Mouse (Mus musculus): ENCODE results near the gene Zbtb20.

Zbtb20 gene

DNA sequence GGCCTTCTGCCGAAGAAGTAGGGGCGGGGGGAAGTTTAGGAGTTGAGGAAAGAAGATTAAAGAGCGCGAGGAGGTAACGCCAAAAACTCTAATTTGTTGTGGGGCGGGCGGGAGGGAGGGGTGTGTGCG is at the start of gene Zbtb20:
Zbtb20 (plus strand) TSS at position 30 of the 129 bp plus-strand sequence.
- DNase-seq (ENCODE audit: low read depth, low spot score): no peak

DNA sequence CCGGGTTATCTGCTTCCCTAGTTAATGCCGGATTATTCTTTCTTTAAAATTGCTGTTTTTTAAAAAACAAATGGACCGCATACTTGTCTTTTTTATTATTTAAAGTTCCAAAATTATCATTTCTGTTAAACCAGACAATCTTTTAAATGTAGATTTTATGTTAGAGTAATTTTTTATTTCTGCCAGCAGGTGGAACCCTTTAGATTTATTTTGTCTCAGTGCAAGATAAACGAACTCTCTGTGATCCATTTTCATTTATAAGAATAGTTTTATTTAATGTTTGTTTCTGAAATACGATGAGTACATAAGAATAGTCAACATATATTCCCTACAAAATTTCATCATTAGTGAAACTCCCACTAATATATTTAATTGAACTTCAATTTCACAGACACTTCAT is 39.7 kb upstream of the Zbtb20 start:
- no peak for DNase-seq (ENCODE audit: low read depth, low spot score)

DNA sequence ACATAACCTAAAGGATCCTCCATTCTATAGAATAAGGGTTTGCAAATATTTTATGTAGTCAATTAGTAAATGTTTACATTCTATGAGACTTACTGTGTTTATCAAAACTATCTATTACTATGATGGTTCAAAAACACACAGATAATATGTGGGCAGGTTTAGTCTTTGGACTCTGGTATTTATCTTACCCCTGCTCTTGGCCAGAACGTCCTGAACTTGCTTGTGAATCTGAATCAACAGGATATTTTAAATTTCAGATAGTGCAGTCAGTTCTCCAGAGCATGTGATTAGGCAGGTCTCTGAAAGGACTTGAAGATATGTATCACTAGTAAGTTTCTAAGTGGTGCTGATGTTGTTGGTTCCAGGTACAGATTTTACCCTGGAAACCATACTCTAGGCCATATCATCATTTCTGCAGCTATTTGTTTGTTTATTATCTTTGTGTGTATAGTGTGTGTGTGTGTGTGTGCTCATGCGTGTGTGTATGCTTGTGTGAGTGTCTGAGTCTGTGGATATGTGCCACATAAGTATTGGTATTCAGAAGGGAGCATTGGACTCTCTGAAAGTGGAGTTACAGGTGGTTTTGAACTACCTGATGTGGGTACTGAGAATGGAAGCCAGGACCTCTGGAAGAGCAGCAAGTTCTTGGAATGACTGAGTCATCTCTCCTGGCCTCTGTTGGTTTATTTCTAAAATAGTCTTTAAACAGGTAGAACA is 39.1 kb upstream of the Zbtb20 start:
- DNase-seq (ENCODE audit: low read depth, low spot score): no peak

DNA sequence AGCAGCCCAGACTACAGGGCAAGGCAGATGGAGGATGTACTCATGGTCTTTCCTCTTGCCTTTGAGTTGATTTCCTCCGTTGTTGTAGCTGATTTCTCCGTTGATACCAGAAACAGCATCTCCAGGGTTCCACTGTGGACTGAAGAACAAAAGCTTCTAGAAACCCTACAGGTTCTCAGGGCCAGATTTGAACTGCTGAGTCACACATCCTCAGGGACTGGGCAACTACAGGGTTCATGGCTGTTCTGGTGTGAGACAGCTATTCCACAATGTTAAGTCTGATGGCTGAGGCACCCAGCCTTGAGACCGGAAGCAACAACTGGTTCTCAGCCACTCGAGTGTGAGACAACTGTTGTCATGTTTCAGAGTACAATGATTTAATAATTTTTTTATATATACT is 37.5 kb upstream of the Zbtb20 start:
- no peak for DNase-seq (ENCODE audit: low read depth, low spot score)

DNA sequence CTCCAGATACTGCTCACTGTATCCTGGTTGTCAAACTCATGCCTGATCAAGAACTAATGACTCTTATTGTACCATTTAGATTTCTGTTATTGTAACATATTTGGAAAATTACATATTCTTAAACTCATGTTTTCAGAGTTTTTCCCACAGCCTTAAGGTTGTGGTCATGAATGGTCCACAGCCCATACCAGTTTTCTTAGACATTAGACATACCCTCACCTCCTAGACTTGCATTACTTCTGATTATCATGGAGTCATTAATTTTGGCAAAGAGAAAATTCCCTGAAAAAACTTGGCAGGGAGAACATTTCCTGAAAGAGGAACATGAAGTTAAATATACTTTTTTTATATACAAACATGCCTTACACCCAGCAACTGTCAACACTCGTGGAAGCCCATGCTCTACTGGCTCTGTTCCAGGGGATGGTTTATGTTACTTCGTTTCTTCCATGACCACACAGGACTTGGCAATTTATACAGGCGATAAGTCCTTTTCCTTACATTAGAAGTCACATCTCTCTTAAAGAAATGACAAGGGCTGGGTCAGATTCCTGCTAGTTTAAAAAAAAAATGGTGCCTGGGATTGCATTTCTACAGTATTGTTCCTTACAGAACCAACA is 18.0 kb upstream of the Zbtb20 start:
- no peak for DNase-seq (ENCODE audit: low read depth, low spot score)

DNA sequence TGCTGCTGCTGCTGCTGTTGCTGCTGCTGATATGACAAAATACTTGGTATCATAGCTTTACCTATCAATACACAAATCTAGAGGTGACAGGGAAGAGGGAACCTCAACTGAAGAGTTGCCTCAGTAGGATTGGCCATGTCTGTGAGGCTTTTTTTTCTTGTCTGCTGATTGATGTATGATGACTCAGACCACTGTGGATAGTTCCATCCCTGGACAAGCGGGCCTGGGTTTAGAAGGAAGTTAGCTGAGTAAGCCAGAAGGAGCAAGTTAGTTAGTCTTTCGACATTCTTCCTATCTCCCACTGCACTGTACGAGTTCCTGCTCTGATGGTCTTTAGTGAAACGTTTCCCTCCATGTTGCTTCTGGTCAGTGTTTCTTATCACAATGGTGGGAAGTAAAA is 16.4 kb upstream of the Zbtb20 start:
- DNase-seq (ENCODE audit: low read depth, low spot score): no peak

DNA sequence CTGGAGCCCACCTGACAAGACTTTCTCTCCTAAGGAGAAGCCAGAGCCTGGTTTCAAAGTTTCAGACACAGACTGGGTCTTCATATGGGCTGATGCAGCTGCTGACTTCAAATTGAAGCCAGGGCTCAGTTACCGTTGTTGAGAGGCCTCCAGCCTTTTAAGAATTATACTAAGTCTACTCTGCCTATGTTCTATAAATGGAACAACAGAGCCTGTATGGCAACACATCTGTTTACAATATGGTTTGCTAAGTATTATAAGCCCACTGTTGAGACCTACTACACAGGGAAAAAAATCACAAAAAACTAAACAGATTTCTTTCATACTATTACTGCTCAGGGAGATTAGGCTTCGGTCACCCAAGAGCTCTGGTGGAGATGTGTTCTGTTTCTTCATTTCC is 12.4 kb upstream of the Zbtb20 start:
- DNase-seq (ENCODE audit: low read depth, low spot score): no peak

DNA sequence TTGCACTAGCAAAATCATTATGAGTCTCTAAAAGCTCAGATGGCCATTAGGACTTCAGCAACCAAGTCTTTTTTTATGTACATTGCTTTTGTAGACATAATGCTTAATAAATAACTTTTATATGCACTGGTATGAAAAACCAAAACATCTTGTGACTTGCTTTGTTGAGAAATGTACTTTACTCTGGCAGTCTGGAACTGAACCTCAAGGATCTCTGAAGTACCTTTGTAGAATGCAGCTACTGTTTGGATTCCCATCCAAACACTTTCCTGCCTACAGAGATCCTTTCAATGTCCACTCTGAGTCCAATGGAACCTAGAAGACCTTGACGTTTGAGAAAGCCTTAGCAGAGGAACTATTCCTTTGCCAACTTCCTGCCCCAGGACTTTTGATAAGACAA is 9.6 kb upstream of the Zbtb20 start:
- no peak for DNase-seq (ENCODE audit: low read depth, low spot score)

DNA sequence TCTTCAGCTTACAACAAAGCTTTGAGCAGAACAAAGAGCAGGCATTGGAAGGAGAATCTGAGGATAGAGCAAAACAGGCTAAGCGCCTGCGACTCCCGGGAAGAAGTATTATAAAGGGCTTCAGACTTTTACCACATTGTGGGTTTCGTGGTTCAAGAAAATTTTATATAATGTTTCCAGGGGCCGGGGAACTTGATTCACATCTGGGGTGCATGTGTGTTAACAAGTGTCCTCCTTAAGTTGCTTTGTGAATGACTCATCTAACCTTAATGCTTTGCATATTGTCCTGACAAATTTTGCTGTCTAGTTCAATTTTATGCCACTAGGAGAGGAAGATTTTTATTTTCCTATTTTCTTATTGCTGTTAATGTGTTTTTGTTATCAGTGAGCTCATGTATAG is 3.6 kb upstream of the Zbtb20 start:
- DNase-seq (ENCODE audit: low read depth, low spot score): no peak

DNA sequence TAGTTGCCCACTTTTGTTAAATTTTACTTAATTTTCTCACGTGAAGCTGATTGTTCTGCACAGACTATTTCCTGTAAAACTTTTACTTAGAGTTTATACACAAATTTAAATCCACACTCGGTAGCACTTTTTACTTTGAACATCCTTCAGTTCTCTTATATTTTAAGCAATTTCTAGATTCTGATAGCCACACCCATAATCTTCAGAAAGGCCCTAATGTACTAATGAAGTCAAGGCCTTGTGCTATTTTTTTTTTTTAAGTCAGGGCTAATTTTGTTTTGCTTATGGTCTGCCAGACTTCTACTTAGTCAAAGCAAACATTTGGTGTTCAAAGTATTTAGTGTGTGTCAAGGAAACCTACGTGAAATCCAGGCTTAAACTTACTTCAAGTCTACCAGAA is 1.7 kb upstream of the Zbtb20 start:
- DNase-seq (ENCODE audit: low read depth, low spot score): no peak

DNA sequence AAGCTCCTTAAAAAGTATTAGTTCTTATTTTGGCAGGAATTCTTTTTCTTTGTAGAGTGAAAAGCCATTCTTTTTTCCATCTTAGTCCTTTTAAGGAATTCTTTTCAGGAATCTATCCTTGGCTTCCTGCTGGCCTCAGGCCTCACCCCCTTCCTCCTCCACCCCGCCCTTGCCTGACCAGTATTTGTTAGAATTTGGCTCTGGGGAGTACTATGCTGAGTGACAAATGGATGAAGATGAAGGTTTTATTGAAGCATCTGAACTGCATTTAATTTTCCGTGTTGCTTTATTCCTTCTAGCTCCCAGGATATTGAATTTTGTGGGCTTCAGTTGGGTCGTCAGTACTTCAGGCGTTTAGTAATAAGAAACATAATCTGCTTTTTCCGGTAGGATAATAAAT is 1.2 kb upstream of the Zbtb20 start:
- DNase-seq (ENCODE audit: low read depth, low spot score): peak; percentile 73

DNA sequence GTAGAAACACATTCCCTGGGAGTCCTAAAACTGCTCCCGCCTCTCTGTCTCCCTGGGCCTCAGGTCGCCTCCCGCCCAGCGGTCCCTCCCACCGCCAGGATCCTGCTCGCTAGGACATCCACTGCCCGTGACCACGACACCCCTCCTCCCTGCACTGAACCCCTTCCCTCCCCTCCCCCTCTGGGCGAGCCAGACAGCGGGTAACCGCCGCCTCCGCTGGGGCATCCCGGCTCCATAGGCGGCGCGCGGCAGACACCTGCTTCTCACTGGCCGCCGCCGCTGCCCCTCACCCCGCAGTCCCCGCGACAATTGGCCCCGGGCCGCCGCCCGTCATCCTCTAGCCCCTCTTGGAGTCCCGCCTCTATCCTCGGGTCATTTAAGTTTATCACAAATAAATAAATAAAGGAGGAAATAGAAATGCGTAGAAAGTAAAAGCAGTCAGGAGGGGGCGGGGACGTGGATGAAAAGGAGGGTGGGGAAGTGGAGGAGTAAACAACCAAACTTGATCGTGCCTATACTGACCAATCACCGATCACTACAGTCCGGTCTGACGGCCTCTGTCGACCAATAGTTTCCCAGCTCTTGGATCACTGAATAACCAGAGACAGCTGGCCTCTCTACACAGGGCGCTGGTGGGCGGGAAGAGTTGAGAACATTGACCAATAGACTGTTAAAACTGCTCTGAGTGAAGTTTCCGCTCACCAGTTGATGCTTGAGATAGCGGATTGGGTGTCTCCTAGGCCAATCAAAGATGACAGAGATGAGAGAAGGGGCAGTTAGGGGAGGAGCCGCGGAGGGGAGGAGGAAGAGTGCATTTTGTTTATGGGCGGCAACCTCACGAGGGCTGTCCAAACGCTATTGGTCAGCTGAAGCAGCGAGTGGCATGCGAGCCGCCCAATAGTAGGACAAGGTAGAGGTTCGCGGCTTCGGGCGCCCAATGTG is 500 bp upstream of the Zbtb20 start:
- DNase-seq (ENCODE audit: low read depth, low spot score): peak; percentile 99

DNA sequence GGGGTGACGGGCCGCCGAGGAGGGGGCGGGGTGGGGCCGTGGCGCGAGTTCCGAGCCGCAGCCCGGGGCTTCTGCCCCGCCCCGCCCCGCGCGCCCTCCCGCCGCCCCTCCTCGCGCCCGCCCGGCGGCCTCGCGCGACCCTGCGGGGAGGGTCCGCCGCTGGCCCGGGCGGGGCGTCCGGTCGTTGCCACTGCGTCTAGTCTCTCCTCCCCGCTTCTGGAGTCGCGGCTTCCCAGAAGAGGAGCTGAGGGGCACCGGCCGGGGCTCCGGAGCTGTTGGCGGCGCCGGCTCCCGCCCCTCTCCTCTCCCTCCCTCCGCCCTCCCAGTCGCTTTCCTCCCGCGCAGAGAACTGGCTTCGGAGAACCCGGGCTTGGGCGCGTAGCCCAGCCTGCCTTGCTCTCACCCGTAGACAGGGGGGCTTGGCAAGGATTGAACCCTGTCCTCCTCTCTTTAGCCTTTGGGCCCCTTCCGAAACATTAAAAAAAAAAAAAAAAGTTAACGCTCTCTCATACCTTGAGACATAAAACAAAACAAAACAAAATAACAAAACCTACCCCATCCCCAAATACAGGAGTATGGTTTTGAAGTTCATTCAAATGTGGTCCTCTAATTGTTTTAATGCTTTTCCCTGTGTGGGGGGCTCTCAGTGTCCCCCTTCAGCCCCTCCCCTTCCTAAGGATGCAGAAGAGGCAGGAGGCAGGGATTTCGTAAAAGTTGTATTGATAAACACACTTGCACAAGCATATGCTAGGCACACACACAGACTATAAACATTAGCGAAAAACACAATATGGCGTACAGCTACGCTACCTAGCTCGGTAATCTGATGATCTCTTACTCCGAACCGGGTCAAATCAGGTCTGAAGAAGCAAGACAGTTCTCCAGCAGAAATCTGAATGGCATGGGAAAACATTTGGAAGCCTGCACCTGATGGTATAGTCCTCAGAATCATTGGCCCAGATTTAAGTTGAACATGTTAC is 630 bp downstream of the Zbtb20 start:
- peak; percentile 75 for DNase-seq (ENCODE audit: low read depth, low spot score)

DNA sequence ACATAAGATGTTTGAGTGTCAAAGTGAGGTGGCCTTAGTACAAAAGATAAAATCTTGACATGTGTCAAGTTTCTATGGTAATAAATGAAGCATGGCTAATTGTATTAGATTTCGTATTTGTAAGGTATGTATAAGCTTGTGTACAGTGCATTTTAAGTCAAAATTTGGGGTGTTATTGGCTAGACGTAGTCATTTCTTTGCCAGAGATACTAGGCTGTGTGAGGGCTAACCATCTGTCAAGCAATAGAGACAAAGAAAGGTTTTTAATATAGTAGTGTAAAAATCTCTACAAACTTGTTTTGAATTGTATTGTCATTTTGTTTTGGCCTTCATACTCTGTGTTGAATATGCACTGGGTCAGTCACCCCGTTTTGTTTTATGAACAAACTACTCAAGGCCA is 4.4 kb downstream of the Zbtb20 start:
- DNase-seq (ENCODE audit: low read depth, low spot score): no peak

DNA sequence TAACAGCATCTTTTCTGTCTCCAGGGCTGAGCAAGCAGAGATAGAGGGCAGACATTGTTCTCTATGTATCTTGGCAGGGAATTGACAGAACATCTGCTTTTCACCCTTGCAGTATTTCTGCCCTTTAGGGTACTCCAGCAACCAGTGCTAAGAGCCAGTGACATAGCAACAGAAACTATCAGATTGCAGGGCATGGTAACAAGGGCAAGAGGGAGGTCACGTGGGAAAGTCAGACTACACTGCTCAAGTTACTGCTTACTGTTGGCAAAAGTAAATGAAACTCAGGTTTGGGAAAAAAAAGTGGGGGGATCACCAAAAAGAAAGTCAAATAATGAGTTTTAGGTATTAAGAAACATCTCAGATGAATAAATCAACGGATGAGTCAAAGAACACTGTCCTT is 9.9 kb downstream of the Zbtb20 start:
- DNase-seq (ENCODE audit: low read depth, low spot score): peak; percentile 30

DNA sequence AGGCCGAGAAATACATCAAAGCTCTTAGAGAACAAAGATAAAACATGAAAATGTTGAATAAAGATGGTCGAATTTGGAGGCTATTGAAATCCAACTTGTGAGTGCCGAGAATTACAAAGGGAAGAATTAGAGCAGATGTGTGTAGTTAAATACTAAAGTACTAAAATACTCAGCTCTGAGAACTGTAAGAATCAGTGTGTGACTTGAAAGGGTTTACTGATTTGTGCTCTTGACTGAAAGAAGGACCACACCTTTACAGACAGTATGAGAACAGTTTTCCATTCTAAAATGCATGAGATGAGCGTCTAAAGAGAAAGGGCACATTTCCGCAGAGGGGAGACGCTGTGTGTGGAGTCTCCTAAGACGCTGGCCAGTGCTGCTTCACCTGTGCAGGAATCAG is 10.3 kb downstream of the Zbtb20 start:
- no peak for DNase-seq (ENCODE audit: low read depth, low spot score)

DNA sequence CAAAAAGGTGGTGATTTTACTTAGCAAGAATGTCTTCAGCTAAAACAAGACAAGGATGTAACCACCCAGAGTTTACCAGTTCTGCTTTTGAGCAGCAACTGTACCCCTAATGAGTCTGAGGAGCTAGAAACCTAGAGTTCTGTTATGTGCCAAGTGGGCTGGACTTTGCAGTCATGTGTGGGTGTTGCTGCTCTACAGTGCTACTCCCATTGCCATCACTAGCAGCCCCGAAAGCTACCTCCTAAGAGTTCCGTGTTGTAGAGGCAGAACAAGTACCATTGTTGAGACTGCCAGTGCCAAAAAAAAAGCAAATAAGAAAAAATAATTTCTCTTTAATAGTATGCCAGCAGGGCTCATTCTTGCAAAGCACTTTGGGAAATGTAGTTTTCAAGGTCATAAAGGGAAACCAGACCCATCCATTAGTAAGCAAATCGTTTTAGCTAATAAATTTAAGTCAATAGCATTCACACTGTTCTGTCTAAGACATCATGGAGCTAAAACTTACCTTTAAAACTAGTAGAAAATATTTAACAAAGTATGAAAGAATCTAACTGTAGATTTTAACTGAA is 21.5 kb downstream of the Zbtb20 start:
- no peak for DNase-seq (ENCODE audit: low read depth, low spot score)

DNA sequence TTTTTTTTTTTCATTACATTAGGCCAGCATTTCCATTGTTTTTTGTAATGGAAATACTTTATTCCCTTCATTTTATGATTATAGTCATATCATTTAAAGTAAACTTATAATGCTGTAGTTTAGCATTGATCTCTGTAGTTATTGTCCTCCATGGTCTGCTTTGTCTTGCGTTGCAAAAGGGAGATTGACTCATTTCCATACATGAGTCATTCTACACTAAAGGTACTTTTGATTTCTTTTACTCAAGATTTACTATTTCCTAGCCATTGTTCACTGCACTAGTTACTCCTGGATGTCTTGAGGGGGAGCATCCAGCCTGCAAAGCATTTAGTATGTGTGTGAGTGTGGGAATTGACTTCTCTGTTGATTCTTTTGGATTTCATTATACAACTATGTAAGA is 24.6 kb downstream of the Zbtb20 start:
- DNase-seq (ENCODE audit: low read depth, low spot score): no peak

DNA sequence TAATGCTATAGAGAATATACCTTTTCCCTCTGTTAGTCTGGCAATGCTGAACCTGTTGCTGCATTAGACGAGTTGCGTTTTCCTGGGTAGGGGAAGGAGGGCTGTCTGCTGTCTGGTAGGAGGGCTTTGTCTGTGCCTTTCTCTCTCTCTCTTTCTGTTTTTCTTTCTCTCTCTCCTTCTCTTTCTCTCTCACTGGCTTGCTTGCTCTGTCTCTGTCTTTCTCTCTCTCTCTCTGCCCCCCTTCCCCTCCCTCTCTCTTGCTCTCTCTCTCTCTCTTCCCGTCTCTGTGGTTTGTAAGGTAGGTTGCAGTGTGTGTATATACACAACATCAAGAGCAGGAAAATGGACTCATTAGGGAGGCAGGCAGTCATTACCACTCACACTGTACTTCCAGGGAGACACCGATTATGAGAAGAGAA is 31.6 kb downstream of the Zbtb20 start:
- DNase-seq (ENCODE audit: low read depth, low spot score): no peak

DNA sequence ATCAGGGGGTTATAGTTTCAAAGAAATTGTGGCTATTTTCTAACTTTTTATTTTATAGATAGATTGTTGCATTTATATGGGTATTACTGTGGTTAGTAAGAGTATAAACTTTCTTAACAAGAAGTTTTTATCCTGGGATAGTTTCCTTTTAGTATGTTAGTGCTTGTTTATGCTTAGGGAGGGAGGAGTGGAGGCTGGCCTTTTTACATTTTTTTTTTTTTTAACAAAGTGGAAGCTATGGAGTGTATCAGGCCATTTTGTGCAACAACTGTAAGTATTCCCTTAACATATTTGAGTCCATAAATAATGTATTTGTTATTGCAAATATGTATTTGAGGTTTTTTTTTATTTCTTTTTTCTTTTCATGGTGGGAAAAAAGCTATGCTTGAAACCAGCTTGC is 32.7 kb downstream of the Zbtb20 start:
- no peak for DNase-seq (ENCODE audit: low read depth, low spot score)

DNA sequence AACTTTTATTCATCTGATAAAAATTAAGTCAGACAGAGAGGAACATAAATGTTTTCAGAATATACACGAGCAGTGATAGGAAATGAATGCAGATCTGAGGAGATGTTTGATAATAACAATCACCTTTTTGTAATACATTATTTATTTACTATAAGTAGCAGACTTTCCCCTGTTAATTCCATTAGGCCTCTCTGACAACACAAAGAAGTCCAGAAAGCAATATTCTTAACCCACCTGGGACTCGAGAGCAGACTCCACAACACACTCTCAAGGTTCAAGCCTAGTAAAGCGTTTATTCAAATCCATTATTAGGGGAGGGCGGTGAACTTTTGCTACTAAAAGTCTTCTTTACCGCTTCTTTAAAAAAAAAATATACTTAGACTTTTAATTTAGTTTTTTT is 33.2 kb downstream of the Zbtb20 start:
- no peak for DNase-seq (ENCODE audit: low read depth, low spot score)

DNA sequence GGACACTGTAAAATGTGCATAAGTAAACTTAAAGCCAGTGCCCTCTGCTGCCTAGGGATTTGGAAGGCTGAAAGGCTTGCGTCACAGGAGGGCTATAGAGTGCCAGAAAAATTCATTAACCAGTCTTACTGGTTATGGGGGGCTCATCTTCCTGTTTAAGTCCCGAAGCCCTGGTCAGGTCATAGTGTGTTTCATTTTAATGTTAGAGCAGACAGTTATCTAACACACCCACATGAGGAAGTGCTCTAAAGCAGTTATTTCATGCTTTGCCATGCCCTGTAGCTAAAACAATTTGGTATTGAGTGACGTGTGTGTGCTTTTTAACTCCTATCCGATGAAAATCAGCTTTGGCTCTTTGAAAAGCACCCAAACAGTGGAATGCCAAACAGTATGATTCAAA is 34.3 kb downstream of the Zbtb20 start:
- DNase-seq (ENCODE audit: low read depth, low spot score): no peak
